Mouse (Mus musculus): ENCODE measurements at regions not wholly inside any gene's neighbourhood (a gene's known extent, or its start where the extent isn't known, plus 50 kb on each side); places are given as distances from the start of the nearest gene placed in this dataset.

DNA sequence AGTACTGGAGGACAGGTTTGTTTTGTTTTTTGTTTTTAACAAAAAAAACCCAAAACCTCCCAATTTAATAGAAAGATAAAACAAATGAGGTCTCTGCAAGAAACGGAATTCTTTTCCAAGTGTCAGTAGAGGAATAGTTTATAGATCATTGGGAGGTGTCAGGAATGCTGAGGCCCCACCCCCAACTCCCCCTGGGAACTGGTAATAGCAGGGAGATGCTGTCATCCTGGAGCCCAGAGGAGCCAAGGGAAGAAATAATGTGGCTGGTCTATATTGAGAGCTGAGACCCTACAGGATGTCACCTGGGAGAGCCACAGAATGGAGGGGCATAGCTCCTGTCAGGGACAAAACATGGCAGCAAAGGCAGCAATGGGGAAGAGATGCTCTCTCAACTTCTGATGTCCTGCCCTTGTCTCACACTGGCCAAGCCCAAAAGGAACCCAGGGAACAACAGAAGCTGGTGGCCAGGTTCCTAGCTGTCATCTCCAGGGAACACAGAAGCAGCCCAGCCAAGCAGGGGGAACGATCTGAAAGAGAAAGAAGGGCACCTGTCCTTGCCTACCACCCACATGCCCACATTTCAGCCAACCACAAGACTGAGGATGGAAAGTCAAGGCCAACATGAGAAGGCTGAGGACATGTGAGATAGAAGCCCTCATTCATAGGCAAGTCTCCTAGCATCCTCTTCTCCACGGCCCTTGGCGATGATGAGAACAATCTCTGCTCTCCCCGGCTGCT, 195.7 kb downstream of the Zfp36l1 start:
- no peak for DNase-seq (ENCODE audit: low spot score)
- H3K9me3 ChIP-seq (ENCODE audit: control insufficient read depth, low read length), result no peaks in the 10 kb centered on the region
- no peak overlapping the region for H3K27ac ChIP-seq (replicated peaks; ENCODE audit: low read depth, low read length)
- H3K4me2 ChIP-seq (ENCODE audit: low read depth, severe bottlenecking), result no peak overlapping the region
- H3K27me3 ChIP-seq (ENCODE audit: control insufficient read depth, insufficient read depth, low read length), result no peaks in the 10 kb centered on the region
- no peak for ATAC-seq (ENCODE audit: insufficient number of reproducible peaks, low FRiP score, low TSS enrichment, low read depth)
- H3K9ac ChIP-seq (ENCODE audit: low read length), result no peak overlapping the region
- no peaks in the 10 kb centered on the region for H3K36me3 ChIP-seq (ENCODE audit: control insufficient read depth, insufficient read depth, low read length)
- WGBS, result 72% methylated on average over 5 of the region's 5 CpGs
- peaks cover 7% of the 10 kb centered on the region; the same call in 1 of the 2 replicates for H3K4me1 ChIP-seq (ENCODE audit: control insufficient read depth, insufficient read depth, low read length)
- no peak overlapping the region for H3K4me3 ChIP-seq (ENCODE audit: low read depth, low read length)

DNA sequence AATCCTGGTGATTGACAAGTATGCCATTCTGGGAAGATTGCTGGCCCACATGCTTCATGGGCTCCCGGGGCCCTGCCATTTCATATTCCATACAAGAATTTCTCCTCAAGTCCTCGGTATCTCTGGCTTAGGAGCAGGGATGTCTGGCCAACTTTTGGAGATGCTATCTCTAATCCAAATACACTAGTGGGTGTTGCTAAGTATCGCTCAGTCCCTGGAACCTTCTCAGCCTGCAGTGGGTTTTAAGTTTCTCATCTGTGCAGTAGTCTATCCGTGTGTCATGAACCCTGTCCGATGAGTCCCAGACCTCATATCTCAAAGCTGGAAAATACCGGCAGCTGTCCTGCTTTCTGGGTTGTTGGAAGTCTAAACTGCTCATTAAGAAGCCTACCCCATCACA, 198.9 kb downstream of the Zfp36l1 start:
- 94% methylated on average over 6 of the region's 6 CpGs for WGBS

DNA sequence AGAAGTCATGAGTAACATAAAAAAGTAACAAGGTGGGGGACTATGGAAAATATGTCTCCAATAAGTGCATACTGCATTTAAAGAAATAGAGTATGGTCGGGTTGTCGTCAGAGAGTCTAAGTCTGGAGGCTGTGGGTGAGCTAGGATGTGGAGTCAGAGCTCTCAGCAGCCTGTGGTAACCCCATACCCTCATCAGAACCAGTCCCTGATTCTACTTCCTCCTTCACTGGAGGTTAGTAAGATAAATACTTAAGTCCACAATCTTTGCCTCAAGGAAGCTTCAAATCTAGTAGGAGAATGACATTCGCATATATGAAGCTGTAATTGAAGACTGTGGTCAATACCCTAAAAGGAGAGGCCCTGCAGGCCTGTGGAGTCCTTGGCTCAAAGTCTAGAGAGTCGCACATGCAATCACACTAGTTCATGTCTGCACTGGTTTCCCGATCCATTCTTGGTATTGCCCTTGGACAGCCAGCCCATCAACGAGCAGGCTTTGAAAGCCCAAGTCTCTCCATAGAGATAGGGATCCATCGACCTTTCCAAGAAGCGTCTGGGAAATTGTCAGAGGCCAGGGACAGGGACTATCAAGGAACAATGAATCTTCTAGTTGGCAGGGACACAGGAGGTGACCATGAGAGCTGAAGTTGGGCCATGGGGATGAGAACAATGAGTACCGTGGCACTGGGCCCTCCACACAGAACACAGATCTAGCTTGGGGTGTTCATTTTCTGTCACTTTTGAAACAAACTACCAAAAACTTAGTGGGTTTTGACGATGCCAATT, 200.3 kb downstream of the Zfp36l1 start:
- H3K27ac ChIP-seq (replicated peaks; ENCODE audit: low read depth, low read length), result no peak overlapping the region

More for the DNA sequence above, 198.9 kb downstream of the Zfp36l1 start:
- Histone ChIP-seq H3K9me3 (ENCODE audit: control insufficient read depth, low read length) (no peaks in the 10 kb centered on the region), H3K36me3 (ENCODE audit: control insufficient read depth, insufficient read depth, low read length) (no peaks in the 10 kb centered on the region), H3K27ac (replicated peaks; ENCODE audit: low read depth, low read length) (no peak overlapping the region), H3K27me3 (ENCODE audit: control insufficient read depth, insufficient read depth, low read length) (no peaks in the 10 kb centered on the region), H3K4me1 (ENCODE audit: control insufficient read depth, insufficient read depth, low read length) (peaks cover 10% of the 10 kb centered on the region), H3K9ac (ENCODE audit: low read length) (no peak overlapping the region), H3K4me3 (ENCODE audit: low read depth, low read length) (no peak overlapping the region), H3K4me2 (ENCODE audit: low read depth, severe bottlenecking) (no peak overlapping the region)
- ATAC-seq (ENCODE audit: insufficient number of reproducible peaks, low FRiP score, low TSS enrichment, low read depth) (no peak), DNase-seq (ENCODE audit: low spot score) (no peak)

DNA sequence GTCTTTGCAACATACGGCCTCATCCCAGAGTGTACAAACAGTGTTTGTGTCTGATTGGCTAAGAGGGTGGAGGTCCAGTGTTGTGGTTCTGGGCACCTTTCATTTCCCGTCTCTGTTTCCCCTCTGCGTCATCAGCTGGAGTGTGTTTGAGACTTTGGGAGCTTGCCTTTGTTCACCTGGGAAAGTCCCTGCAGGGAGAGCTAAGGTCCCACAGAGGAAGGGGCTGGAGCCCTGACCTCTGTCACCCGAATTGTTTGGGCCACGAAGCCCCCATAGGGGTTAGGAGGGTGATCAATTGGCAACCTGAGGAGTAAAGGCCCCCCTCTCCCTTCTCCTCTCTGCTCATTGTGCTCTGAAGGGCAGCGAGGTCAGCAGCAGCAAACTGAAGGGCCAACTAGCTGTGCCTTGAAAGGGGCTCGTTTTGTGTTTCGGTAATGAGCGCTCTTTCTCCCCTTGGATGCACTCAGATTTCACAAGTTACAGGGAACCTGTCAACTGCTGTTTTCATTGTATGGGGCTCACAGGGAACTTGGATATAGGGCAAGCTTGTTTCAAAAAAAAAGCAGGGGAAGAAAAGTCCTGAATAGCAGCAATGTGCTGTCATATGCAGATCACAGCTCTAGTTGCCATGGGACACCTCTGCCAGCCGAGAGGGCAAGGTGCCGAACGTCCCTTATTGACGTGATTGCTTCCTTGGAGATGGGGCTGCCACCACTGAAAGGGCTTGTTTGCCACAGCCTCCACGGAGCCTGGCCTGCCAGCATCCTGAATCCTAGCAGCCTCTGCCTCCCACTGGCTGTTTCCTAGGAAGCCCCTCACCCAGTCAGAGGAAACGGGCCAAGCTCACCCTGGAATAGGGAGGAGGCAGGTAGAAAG, 201.7 kb downstream of the Zfp36l1 start:
- H3K9me3 ChIP-seq (ENCODE audit: control insufficient read depth, low read length), result no peaks in the 10 kb centered on the region
- peak overlapping the region; percentile 45; the same call in 1 of the 2 replicates for H3K9ac ChIP-seq (ENCODE audit: low read length)
- no peak for DNase-seq (ENCODE audit: low spot score)
- 45% methylated on average over 15 of the region's 15 CpGs for WGBS
- H3K4me2 ChIP-seq (ENCODE audit: low read depth, severe bottlenecking), result no peak overlapping the region
- peaks cover 10% of the 10 kb centered on the region for H3K4me1 ChIP-seq (ENCODE audit: control insufficient read depth, insufficient read depth, low read length)
- no peak overlapping the region for H3K4me3 ChIP-seq (ENCODE audit: low read depth, low read length)
- H3K36me3 ChIP-seq (ENCODE audit: control insufficient read depth, insufficient read depth, low read length), result no peaks in the 10 kb centered on the region
- H3K27me3 ChIP-seq (ENCODE audit: control insufficient read depth, insufficient read depth, low read length), result no peaks in the 10 kb centered on the region
- no peak for ATAC-seq (ENCODE audit: insufficient number of reproducible peaks, low FRiP score, low TSS enrichment, low read depth)
- H3K27ac ChIP-seq (replicated peaks; ENCODE audit: low read depth, low read length), result peak overlapping the region; percentile 54; the same call in 1 of the 2 replicates

More for the DNA sequence above, 200.3 kb downstream of the Zfp36l1 start:
- no peak for ATAC-seq (ENCODE audit: insufficient number of reproducible peaks, low FRiP score, low TSS enrichment, low read depth)
- no peaks in the 10 kb centered on the region for H3K27me3 ChIP-seq (ENCODE audit: control insufficient read depth, insufficient read depth, low read length)
- no peak for DNase-seq (ENCODE audit: low spot score)
- H3K9ac ChIP-seq (ENCODE audit: low read length), result no peak overlapping the region
- H3K4me3 ChIP-seq (ENCODE audit: low read depth, low read length), result no peak overlapping the region
- peaks cover 8% of the 10 kb centered on the region for H3K4me1 ChIP-seq (ENCODE audit: control insufficient read depth, insufficient read depth, low read length)
- no peak overlapping the region for H3K4me2 ChIP-seq (ENCODE audit: low read depth, severe bottlenecking)
- H3K9me3 ChIP-seq (ENCODE audit: control insufficient read depth, low read length), result no peaks in the 10 kb centered on the region
- H3K36me3 ChIP-seq (ENCODE audit: control insufficient read depth, insufficient read depth, low read length), result no peaks in the 10 kb centered on the region
- 90% methylated on average over 10 of the region's 10 CpGs for WGBS

DNA sequence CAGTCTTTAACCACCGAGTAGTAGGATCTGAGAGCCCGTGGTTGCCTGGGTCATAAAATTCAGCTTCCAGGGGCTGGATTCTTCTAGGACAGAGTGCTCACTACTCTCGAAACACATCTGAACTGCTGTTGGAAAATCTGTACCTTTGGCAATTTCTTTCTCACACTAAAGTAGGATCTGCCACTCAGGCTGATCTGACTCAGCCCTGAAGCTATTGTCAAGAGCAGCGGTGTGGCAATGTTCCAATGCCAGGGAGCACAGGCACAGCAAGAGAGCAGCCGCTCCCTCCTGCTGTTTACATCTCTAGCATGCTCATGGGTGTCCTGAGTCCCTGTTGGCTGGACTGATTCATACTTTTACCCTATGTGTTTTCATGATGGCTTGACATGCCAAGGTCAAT, 205.2 kb downstream of the Zfp36l1 start:
- whole genome bisulfite sequencing, result 52% methylated on average over 5 of the region's 5 CpGs
- H3K9me3 ChIP-seq (ENCODE audit: control insufficient read depth, low read length), result no peaks in the 10 kb centered on the region

DNA sequence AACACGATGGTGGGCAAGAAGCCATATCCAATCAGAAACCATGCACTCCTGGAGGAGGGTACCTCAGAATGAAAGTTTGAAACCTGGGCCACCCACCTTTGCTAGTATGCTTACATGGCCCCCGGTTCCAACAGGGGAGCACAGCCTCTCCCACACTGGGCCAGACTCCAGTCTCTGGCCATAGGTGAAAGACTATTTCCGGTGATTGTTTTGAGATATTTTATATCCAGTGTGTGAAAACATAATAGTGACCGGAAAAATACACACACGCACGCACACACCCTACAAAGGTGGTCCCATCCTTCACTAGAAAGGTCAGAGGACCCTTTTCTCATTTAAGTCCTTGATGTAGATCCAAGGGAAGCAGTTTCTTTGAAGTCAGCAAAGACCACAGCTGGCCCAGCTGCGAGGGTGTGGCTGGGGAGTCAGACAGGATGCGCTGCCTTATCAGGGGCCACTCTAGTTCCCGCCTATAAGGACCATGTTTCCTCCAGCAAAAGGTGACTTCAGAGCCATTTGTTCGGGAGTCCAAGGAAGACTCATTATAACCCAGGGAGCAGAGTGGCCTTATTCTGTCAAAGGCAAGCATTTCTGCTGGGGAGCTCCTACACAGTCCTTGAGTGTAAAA, 206.0 kb downstream of the Zfp36l1 start:
- H3K27me3 ChIP-seq (ENCODE audit: control insufficient read depth, insufficient read depth, low read length), result no peaks in the 10 kb centered on the region
- 69% methylated on average over 10 of the region's 10 CpGs for WGBS
- H3K27ac ChIP-seq (replicated peaks; ENCODE audit: low read depth, low read length), result no peak overlapping the region; the same call in 1 of the 2 replicates
- H3K36me3 ChIP-seq (ENCODE audit: control insufficient read depth, insufficient read depth, low read length), result no peaks in the 10 kb centered on the region
- H3K9me3 ChIP-seq (ENCODE audit: control insufficient read depth, low read length), result no peaks in the 10 kb centered on the region
- no peak overlapping the region for H3K9ac ChIP-seq (ENCODE audit: low read length)
- H3K4me2 ChIP-seq (ENCODE audit: low read depth, severe bottlenecking), result no peak overlapping the region
- DNase-seq (ENCODE audit: low spot score) (no peak), ATAC-seq (ENCODE audit: insufficient number of reproducible peaks, low FRiP score, low TSS enrichment, low read depth) (no peak)
- peaks cover 19% of the 10 kb centered on the region for H3K4me1 ChIP-seq (ENCODE audit: control insufficient read depth, insufficient read depth, low read length)
- H3K4me3 ChIP-seq (ENCODE audit: low read depth, low read length), result no peak overlapping the region

More for the DNA sequence above, 205.2 kb downstream of the Zfp36l1 start:
- no peak for ATAC-seq (ENCODE audit: insufficient number of reproducible peaks, low FRiP score, low TSS enrichment, low read depth)
- H3K4me2 ChIP-seq (ENCODE audit: low read depth, severe bottlenecking), result no peak overlapping the region
- H3K27ac ChIP-seq (replicated peaks; ENCODE audit: low read depth, low read length), result no peak overlapping the region
- H3K36me3 ChIP-seq (ENCODE audit: control insufficient read depth, insufficient read depth, low read length), result no peaks in the 10 kb centered on the region
- peaks cover 19% of the 10 kb centered on the region for H3K4me1 ChIP-seq (ENCODE audit: control insufficient read depth, insufficient read depth, low read length)
- DNase-seq (ENCODE audit: low spot score), result no peak
- H3K4me3 ChIP-seq (ENCODE audit: low read depth, low read length), result no peak overlapping the region
- no peaks in the 10 kb centered on the region for H3K27me3 ChIP-seq (ENCODE audit: control insufficient read depth, insufficient read depth, low read length)
- H3K9ac ChIP-seq (ENCODE audit: low read length), result no peak overlapping the region

DNA sequence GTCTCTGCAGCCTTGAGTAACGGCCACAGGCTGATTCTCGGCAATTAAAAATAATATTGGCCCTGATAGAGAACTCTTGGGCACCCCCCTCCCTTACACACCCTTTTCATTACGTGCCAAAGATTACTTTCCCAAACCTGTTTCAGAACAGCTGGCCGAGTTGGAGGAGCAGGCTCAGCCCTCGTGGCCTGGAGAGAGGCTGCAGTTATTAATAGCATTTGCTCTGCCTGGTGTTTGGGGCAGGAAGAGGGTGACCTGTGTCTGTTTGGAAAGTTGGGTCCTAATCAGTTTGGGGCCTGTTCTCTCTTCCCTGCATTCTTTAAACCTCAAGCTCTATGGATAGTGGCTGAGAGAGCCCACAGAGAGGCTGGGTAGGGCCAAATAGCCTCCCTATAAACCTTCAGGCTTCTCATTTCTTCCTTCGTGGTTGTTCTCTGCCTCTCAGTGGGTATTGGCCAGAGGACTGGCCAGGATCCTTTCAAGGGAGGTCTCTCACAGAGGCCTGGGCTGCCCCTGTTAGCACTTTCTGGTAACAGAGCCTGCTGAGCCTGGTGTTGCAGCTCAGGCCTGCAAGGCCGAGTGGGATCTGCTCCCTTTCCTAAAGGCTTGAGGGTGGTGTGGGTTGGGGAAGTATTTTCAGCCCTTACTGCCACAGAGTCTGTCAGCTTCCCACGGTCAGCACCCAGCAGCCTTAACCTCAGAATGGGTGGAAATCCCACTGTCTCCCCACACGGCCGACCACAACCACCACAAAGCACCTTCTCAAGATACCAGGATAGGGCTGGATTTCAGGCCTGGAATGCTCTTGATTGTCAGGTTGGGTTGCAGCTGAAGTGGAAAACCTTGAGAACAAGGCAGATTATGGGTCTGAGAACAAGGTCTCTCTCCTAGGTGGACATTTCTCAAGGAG, 206.7 kb downstream of the Zfp36l1 start:
- Histone ChIP-seq H3K4me2 (ENCODE audit: low read depth, severe bottlenecking) (no peak overlapping the region), H3K27ac (replicated peaks; ENCODE audit: low read depth, low read length) (peak overlapping the region; percentile 72), H3K4me3 (ENCODE audit: low read depth, low read length) (no peak overlapping the region), H3K9me3 (ENCODE audit: control insufficient read depth, low read length) (no peaks in the 10 kb centered on the region), H3K36me3 (ENCODE audit: control insufficient read depth, insufficient read depth, low read length) (no peaks in the 10 kb centered on the region), H3K9ac (ENCODE audit: low read length) (no peak overlapping the region), H3K27me3 (ENCODE audit: control insufficient read depth, insufficient read depth, low read length) (no peaks in the 10 kb centered on the region), H3K4me1 (ENCODE audit: control insufficient read depth, insufficient read depth, low read length) (peaks cover 15% of the 10 kb centered on the region)
- DNase-seq (ENCODE audit: low spot score), result peak; percentile 55
- ATAC-seq (ENCODE audit: insufficient number of reproducible peaks, low FRiP score, low TSS enrichment, low read depth), result peak; percentile 45
- WGBS, result 37% methylated on average over 10 of the region's 10 CpGs
